Mouse (Mus musculus) testis, adult 2 months (tissue): ENCODE measurements around the gene Mast4.

Source experiments
- CTCF ChIP-seq: fragments of 200-500 bp; IDR thresholded peaks from 2 replicates; pipeline ENCODE4 v1.5.1; 2012; ENCODE audit warnings: low read depth, mild to moderate bottlenecking, inconsistent platforms, low read length, moderate library complexity; ENCODE audit not compliant: control insufficient read depth, insufficient read depth, insufficient replicate concordance
- POLR2A ChIP-seq: fragments of 200-500 bp; IDR thresholded peaks from 2 replicates; pipeline ENCODE4 v1.6.1; 2012; ENCODE audit warnings: low read depth, mild to moderate bottlenecking, inconsistent platforms, low read length, moderate library complexity; ENCODE audit not compliant: control insufficient read depth

DNA sequence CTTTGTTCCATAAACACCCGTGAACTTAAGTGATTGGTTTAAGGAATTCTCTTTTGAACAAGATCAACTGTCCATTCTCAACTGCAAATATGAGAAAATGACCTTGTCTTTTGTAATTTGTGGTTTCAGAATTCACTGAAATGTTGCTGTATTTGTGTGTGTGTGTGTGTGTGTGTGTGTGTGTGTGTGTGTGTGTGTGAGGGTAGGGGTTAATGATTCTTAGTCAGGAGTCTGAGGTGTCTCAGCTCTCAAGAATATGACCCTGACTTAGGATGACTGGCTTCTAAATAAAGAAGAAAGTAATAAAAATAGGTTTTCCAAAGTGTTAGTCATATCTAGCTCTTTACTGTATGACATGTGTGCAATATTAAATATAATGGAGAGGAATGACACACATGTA lies 607.4 kb downstream of the Mast4 start:
- TF ChIP-seq CTCF, result no peak
- TF ChIP-seq POLR2A, result no peak
